Mouse (Mus musculus): ENCODE measurements around the gene Slc15a3. TPM values are rescaled to one million over a fixed set of nuclear protein-coding genes. Genes with fewer than 3 reads are reported as not detected.

Slc15a3 gene
- polyA plus RNA-seq, 1 experiment from 2014 or later = 0.37 TPM

- no peaks in the 10 kb centered on the region for H3K36me3 ChIP-seq (replicated peaks)
- no peak overlapping the region for H3K27ac ChIP-seq
- no peaks in the 10 kb centered on the region for H3K9me3 ChIP-seq
- no peak overlapping the region for H3K4me3 ChIP-seq
- no peaks in the 10 kb centered on the region for H3K4me1 ChIP-seq
- DNase-seq (ENCODE audit: extremely low spot score, low spot score) = peak; percentile 62
- WGBS = 9% methylated on average over 5 of the region's 5 CpGs
- H3K27me3 ChIP-seq (ENCODE audit: poor library complexity, severe bottlenecking) = no peaks in the 10 kb centered on the region
These were observed 8.1 kb upstream of the Slc15a3 start for GRCm38 (mm10) chr19:10831424-10831823.

- Histone ChIP-seq H3K4me1 (no peaks in the 10 kb centered on the region), H3K36me3 (replicated peaks) (no peaks in the 10 kb centered on the region), H3K9me3 (no peaks in the 10 kb centered on the region), H3K27me3 (ENCODE audit: poor library complexity, severe bottlenecking) (no peaks in the 10 kb centered on the region), H3K27ac (no peak overlapping the region), H3K4me3 (no peak overlapping the region)
- no peak for DNase-seq (ENCODE audit: extremely low spot score, low spot score)
- 79% methylated on average over 3 of the region's 3 CpGs for WGBS
These were observed 7.5 kb upstream of the Slc15a3 start for GRCm38 (mm10) chr19:10832030-10832429.

GRCm38 (mm10) chr19:10833611-10834010 lies 5.9 kb upstream of the Slc15a3 start:
- WGBS = 80% methylated on average over 3 of the region's 3 CpGs
- H3K9me3 ChIP-seq = no peaks in the 10 kb centered on the region
- no peak overlapping the region for H3K4me3 ChIP-seq
- H3K27ac ChIP-seq = no peak overlapping the region
- H3K27me3 ChIP-seq (ENCODE audit: poor library complexity, severe bottlenecking) = no peaks in the 10 kb centered on the region
- DNase-seq (ENCODE audit: extremely low spot score, low spot score) = no peak
- H3K36me3 ChIP-seq (replicated peaks) = no peaks in the 10 kb centered on the region
- no peaks in the 10 kb centered on the region for H3K4me1 ChIP-seq

- H3K27me3 ChIP-seq (ENCODE audit: poor library complexity, severe bottlenecking) = no peaks in the 10 kb centered on the region; the same call in 1 of the 2 replicates
- no peak for DNase-seq (ENCODE audit: extremely low spot score, low spot score)
- WGBS = 54% methylated on average over 3 of the region's 3 CpGs
- no peak overlapping the region for H3K27ac ChIP-seq
- no peaks in the 10 kb centered on the region for H3K9me3 ChIP-seq
- no peaks in the 10 kb centered on the region for H3K4me1 ChIP-seq
- H3K4me3 ChIP-seq = no peak overlapping the region
- no peaks in the 10 kb centered on the region for H3K36me3 ChIP-seq (replicated peaks)
These were observed 3.9 kb upstream of the Slc15a3 start for GRCm38 (mm10) chr19:10835671-10836070.

- no peak for DNase-seq (ENCODE audit: extremely low spot score, low spot score)
- Histone ChIP-seq H3K27ac (no peak overlapping the region), H3K4me3 (no peak overlapping the region), H3K27me3 (ENCODE audit: poor library complexity, severe bottlenecking) (peaks cover 17% of the 10 kb centered on the region), H3K36me3 (replicated peaks) (no peaks in the 10 kb centered on the region), H3K9me3 (no peaks in the 10 kb centered on the region), H3K4me1 (peaks cover 18% of the 10 kb centered on the region)
- WGBS = 60% methylated on average over 16 of the region's 16 CpGs
These were observed 2.4 kb downstream of the Slc15a3 start for GRCm38 (mm10) chr19:10841721-10842626.

- Histone ChIP-seq H3K4me1 (peaks cover 18% of the 10 kb centered on the region), H3K4me3 (no peak overlapping the region; the same call in 1 of the 2 replicates), H3K9me3 (no peaks in the 10 kb centered on the region), H3K27ac (no peak overlapping the region), H3K27me3 (ENCODE audit: poor library complexity, severe bottlenecking) (peaks cover 17% of the 10 kb centered on the region), H3K36me3 (replicated peaks) (no peaks in the 10 kb centered on the region)
- no peak for DNase-seq (ENCODE audit: extremely low spot score, low spot score)
- WGBS = 52% methylated on average over 24 of the region's 24 CpGs
These were observed 3.4 kb downstream of the Slc15a3 start for GRCm38 (mm10) chr19:10842914-10843313.

GRCm38 (mm10) chr19:10844206-10844605 lies 4.7 kb downstream of the Slc15a3 start:
- no peak overlapping the region for H3K4me3 ChIP-seq
- no peak overlapping the region for H3K27ac ChIP-seq
- no peaks in the 10 kb centered on the region for H3K36me3 ChIP-seq (replicated peaks)
- 89% methylated on average over 5 of the region's 5 CpGs for WGBS
- DNase-seq (ENCODE audit: extremely low spot score, low spot score) = no peak
- peaks cover 17% of the 10 kb centered on the region for H3K27me3 ChIP-seq (ENCODE audit: poor library complexity, severe bottlenecking)
- H3K9me3 ChIP-seq = no peaks in the 10 kb centered on the region
- peaks cover 18% of the 10 kb centered on the region for H3K4me1 ChIP-seq

GRCm38 (mm10) chr19:10845454-10845853 lies 5.9 kb downstream of the Slc15a3 start:
- Histone ChIP-seq H3K4me3 (no peak overlapping the region), H3K9me3 (no peaks in the 10 kb centered on the region), H3K4me1 (peaks cover 18% of the 10 kb centered on the region), H3K36me3 (replicated peaks) (no peaks in the 10 kb centered on the region), H3K27me3 (ENCODE audit: poor library complexity, severe bottlenecking) (peaks cover 17% of the 10 kb centered on the region), H3K27ac (no peak overlapping the region)
- WGBS = 86% methylated on average over 3 of the region's 3 CpGs
- DNase-seq (ENCODE audit: extremely low spot score, low spot score) = no peak

- H3K4me1 ChIP-seq = peaks cover 18% of the 10 kb centered on the region
- H3K27me3 ChIP-seq (ENCODE audit: poor library complexity, severe bottlenecking) = peaks cover 17% of the 10 kb centered on the region
- whole genome bisulfite sequencing = 80% methylated on average over 7 of the region's 7 CpGs
- no peaks in the 10 kb centered on the region for H3K36me3 ChIP-seq (replicated peaks)
- H3K9me3 ChIP-seq = no peaks in the 10 kb centered on the region
- H3K4me3 ChIP-seq = no peak overlapping the region
- DNase-seq (ENCODE audit: extremely low spot score, low spot score) = no peak
- H3K27ac ChIP-seq = no peak overlapping the region
These were observed 6.6 kb downstream of the Slc15a3 start for GRCm38 (mm10) chr19:10846150-10846549.

- H3K27me3 ChIP-seq (ENCODE audit: poor library complexity, severe bottlenecking) = peaks cover 13% of the 10 kb centered on the region
- H3K4me1 ChIP-seq = peaks cover 7% of the 10 kb centered on the region
- no peak overlapping the region for H3K27ac ChIP-seq
- H3K36me3 ChIP-seq (replicated peaks) = no peaks in the 10 kb centered on the region
- no peak for DNase-seq (ENCODE audit: extremely low spot score, low spot score)
- 66% methylated on average over 3 of the region's 3 CpGs for WGBS
- no peaks in the 10 kb centered on the region for H3K9me3 ChIP-seq
- H3K4me3 ChIP-seq = no peak overlapping the region
These were observed 8.0 kb downstream of the Slc15a3 start for GRCm38 (mm10) chr19:10847311-10848087.

GRCm38 (mm10) chr19:10855422-10855821 lies 15.9 kb downstream of the Slc15a3 start:
- Histone ChIP-seq H3K4me1 (peaks cover 5% of the 10 kb centered on the region; the same call in 1 of the 2 replicates), H3K9me3 (no peaks in the 10 kb centered on the region), H3K4me3 (no peak overlapping the region), H3K36me3 (replicated peaks) (peaks cover 53% of the 10 kb centered on the region), H3K27ac (no peak overlapping the region), H3K27me3 (ENCODE audit: poor library complexity, severe bottlenecking) (no peaks in the 10 kb centered on the region)
- 84% methylated on average over 3 of the region's 3 CpGs for whole genome bisulfite sequencing
- DNase-seq (ENCODE audit: extremely low spot score, low spot score) = no peak

GRCm38 (mm10) chr19:10856520-10856919 lies 17.0 kb downstream of the Slc15a3 start:
- DNase-seq (ENCODE audit: extremely low spot score, low spot score) = no peak
- Histone ChIP-seq H3K36me3 (replicated peaks) (peaks cover 64% of the 10 kb centered on the region), H3K9me3 (no peaks in the 10 kb centered on the region), H3K4me1 (peaks cover 7% of the 10 kb centered on the region; the same call in 1 of the 2 replicates), H3K4me3 (no peak overlapping the region), H3K27ac (no peak overlapping the region), H3K27me3 (ENCODE audit: poor library complexity, severe bottlenecking) (no peaks in the 10 kb centered on the region)
- 79% methylated on average over 2 of the region's 2 CpGs for WGBS

- peaks cover 7% of the 10 kb centered on the region; the same call in 1 of the 2 replicates for H3K4me1 ChIP-seq
- no peaks in the 10 kb centered on the region for H3K27me3 ChIP-seq (ENCODE audit: poor library complexity, severe bottlenecking)
- peaks cover 96% of the 10 kb centered on the region for H3K36me3 ChIP-seq (replicated peaks)
- H3K4me3 ChIP-seq = no peak overlapping the region
- no peaks in the 10 kb centered on the region for H3K9me3 ChIP-seq
- no peak for DNase-seq (ENCODE audit: extremely low spot score, low spot score)
- WGBS = 48% methylated on average over 22 of the region's 22 CpGs
- no peak overlapping the region for H3K27ac ChIP-seq
These were observed 20.6 kb downstream of the Slc15a3 start for GRCm38 (mm10) chr19:10860072-10860497.

Measured in forebrain, embryonic 10.5 days (tissue).